Mouse (Mus musculus) embryo, embryonic 11.5 days (tissue): Measurements from ENCODE around the gene H2-Ab1.

ENCODE experiments used
- DNase-seq: peaks from one replicate; pipeline ENCODE4 v3.0.0-alpha.2; 2012; ENCODE audit warnings: low read depth, low spot score

Gene H2-Ab1

DNA sequence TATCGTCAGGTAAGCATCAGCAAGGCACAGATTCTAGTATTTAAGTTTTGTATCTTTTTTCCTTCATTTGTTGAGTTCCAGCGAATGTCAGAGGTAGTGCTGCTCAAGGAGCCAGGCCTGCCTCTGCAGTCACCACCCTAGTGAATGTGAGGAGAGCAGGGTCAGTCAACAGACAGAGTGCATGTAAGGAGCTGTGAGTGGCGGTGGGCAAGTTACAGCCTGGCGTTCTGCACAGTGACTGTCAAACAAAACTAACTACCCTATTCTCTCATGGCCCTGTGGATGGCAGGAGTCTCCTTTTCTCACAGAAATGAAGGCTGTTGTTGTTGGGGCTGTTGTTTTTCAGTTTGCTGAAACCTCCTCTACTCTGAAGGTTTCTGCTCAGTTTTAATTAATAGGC lies 27.9 kb downstream of the H2-Ab1 start:
- DNase-seq: no peak

DNA sequence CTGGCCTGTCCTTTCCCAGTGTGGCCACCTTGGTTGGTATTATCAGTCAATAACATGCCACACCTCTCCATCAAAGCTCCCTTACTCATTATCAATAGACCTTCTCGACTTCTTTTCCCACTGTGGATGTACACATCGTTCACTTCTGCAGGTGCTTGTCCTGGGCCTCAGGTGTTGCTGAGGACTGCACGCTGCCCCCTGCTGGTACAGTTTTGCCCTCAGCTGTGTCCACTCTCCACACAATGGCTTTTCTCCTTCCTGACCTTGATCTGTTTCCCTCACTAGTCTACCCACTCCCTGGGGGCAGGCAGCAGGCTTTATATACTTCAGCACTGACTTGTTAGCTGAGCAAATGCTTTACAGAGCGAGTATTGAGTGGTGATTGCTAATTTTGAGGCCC lies 28.4 kb downstream of the H2-Ab1 start:
- DNase-seq: no peak

DNA sequence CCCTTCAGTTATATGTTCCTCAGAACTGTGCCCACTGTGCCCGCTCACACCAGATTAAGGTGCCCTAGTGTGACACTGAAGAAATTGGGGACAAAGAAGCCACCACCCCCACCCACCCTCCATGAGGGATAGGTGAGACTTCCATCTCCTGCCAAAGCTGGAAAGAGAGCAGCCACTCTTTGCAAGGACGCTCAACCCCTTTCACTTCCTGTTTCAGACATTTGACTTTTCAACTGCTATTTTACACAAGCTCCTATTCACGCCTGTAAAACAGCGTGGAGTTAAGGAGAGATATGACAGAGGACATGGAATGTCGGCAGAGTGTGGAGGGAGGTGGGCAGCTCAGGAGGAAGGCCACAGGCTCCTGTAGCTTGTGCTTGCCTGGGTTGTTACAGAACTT lies 29.0 kb downstream of the H2-Ab1 start:
- no peak for DNase-seq

DNA sequence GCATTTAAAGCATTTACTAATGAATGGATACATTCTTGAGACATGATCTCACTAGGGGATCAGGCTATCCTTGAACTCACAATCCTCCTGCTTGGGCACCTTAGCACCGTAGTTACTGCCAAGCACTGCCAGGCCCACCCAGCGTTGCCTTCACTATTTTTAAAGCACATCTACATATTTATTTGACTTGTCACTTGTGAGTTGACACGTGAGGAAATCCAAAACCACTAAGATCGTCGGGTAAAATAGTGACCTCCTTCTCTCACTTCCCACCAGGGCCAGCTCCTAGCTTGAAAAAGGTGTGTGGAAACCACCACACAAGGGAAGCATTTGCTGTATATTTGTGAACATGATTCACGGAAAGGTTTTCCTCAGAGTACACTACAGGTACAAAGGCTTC lies 29.5 kb downstream of the H2-Ab1 start:
- DNase-seq: no peak

DNA sequence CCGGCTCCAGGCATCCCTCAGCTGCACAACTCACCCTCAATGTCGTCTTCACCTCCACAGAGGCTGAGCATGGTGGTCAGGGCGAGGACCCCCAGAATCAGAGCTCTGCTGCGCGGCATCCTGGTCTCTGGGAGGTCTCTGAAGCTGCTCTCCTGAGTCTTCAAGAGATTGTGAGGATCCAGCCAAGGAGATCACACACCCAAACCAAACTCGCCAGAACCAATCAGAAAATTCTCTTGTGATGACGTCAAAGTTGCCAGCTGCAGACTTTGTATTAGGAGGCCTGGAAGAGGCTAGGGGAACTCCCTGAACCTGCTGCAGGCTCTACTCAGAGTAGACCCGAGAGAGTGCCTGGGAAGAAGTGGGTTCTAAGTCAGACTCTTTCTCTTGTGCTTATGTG lies 30.2 kb downstream of the H2-Ab1 start, which contains the start of gene H2-Aa:
H2-Aa (minus strand) TSS at position 176 of the 400 bp plus-strand sequence.
- peak; percentile 72 for DNase-seq

DNA sequence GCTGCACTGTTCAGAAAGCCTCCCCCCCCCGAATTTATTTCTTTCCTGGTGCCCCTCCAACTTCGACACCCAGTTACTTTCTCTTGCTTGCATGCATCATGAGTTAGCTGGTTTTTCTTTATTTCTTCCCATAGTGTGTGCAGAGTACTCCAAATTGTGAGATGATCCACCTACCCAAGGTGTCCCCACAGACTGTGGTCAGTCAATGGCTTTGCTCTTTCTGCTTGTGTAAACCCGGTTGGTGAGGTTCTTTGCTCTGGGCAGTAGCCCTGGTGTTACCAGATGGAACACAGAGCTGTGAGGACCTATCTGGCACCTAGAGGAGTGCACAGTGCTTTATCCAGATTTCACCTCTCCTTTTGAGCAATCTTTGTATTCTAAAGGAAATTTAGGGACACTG lies 30.6 kb downstream of the H2-Ab1 start:
- DNase-seq: no peak

DNA sequence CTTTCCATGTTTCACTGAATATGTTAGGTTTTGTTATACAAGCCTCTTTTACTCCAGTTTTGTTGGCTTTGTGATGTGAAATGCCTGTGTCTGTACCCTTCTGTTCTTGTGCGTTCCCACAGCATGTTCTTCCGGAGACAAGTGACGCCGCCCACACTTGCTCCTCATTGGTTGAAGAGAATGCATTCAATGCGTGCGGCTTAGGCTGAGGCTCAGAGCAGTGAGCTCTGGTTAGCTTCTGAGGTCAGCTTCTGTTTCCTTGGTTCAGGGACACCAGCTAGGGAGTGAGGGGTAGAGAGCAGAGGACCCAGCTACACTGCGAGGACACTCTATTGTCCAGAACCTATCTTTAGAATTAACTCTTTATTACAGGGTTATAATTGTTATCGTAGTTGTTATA lies 34.1 kb downstream of the H2-Ab1 start:
- DNase-seq: peak; percentile 83

DNA sequence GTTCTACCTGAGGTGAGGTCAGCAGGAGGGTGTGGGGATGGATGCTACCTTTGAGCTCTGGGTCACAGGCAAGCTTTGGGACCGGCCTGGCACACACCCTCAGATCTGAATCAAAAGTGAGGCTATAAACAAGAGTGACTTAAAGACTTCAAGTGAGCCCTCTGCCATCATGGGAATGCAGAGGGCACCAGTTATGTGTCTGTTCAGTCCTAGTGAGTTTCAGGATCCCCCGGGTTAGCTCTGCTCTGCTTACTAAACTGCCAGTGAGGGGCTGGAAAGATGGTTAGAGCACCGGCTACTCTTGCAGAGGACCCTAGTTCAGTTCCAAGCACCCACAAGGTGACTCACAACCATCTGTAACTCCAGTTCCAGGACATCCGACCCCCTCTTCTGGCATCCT lies 35.1 kb downstream of the H2-Ab1 start:
- DNase-seq: no peak

DNA sequence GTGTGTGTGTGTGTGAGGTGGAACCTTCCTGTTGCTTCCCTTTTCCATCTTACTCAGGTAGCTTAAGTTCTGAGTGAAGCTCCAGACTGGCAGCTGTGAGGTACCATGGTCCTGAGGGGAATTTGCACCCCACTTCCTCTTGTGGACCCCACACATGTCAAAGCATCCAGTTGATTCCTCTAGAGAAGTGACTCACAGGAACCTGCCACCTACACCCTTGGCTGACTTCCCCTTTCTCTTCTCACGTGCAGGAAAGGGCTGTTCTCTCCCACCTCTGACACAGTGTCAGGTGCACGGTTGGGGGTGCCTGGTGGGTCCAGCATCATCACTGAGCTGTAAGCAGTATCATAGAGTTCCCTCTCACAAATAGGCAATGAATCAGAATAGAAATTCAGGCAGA lies 36.0 kb downstream of the H2-Ab1 start:
- no peak for DNase-seq

DNA sequence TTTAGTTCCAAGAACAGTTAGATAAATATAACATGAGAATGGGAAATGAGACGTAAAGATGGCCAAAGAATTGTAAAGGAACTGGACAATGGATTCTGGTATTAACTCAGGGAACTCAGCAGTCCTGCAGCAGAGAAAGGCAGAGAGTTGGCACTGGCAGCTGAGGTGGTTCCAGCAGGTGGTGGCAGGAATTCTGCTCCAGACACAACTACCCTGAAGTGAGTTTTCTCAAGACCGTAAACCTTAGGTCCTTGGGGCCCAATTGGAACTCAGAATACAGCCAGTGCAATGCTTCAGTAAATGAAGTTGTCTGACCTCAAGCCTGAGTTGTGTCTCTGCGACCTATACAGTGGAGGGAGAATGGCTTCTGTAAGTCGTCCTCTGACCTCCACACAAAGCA lies 36.8 kb downstream of the H2-Ab1 start:
- DNase-seq: no peak

DNA sequence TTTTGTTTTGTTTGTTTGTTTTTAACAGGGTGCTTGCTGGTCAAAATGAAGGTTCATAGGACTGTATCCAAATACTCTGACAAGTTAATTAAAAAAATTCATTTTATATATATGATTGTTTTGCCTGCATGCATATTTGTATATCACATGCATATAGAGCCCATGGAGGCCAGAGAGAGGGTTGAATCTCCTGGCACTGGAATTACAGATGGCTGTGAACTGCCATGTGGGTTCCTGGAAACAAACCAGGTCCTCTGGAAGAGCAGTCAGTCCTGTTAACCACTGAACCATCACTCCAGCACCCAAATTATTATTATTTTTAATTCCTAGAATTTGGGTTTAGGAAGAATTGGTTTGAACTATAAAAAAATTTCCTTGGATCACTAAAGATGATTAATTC lies 37.8 kb downstream of the H2-Ab1 start:
- no peak for DNase-seq

DNA sequence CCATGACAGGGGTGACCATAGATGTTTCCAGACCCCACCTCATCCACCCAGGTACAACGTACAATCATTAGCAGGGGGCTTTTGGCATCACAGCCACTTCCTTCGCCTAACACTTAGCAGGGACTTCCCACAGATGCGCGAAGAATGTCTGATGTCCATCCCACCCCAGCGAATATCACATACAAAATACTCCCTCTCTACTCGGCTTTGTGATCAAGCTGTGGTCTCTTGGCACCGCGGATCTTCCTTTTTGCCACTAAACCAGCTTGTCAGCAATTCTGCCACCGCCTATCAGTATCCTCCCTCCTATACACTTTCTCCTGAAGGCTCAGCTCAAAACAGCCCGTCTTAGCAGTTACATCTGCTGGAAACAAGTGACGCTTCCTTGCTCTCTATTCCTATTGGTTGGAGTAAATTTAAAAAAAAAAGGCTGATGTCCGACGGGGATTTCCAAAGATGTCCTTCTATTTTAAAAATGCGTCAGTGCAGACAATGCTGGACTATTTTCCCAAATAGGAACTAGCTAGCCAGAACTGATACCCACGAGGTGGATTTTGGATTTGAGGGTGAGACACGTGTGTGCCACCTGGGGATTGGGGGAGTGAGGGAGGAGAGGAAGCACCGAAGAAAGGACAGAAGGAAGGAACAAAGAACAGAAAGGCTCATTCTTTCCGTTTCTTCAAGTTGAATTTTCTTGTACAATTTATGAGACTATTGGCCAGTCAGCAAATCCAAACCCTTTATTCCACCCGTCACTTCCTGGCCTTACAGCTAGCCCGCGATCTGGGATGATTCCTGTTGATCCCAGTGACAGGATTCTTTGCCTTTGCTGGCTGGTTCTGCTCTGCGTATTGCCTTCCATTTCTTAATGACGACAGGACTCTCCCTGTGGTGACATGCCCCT lies 38.7 kb downstream of the H2-Ab1 start:
- DNase-seq: peak; percentile 59

DNA sequence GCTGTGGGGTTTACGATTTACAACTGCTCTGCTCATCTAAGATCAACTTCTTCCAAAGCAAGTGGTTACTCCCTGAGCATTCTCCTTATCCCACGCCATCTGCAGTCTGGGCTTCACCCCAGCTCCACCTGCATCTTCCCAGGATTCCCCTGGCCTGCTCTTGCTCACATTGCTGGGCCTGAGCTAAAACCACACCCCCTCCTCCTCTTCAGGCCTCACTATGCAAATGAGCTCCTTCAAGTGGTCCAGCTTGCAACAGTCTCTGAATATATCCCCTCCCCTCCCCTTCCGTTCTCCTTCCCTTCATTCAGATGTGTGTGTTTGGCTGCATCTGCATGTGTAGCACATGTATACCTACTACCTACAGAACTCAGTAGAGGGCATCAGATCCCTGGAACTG lies 41.9 kb downstream of the H2-Ab1 start:
- no peak for DNase-seq

DNA sequence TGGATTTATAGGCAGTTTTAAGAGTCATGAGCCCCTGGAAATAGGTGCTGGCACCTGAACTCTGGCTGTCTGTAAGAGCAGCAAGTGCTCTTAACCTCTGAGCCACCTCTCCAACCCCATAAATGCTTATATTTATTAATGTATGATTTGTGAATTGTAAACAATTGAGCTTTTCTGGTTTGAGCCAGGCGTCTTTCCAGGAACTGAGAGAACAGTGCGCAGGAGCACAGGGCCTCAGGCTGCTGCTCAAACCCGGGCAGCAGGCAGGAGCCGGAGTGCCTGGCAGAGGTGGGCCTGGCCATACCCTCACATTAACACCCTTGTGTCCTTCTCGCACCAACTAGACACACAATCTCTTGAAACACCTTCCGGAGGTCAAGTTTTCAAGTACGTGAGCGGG lies 42.6 kb downstream of the H2-Ab1 start:
- no peak for DNase-seq

DNA sequence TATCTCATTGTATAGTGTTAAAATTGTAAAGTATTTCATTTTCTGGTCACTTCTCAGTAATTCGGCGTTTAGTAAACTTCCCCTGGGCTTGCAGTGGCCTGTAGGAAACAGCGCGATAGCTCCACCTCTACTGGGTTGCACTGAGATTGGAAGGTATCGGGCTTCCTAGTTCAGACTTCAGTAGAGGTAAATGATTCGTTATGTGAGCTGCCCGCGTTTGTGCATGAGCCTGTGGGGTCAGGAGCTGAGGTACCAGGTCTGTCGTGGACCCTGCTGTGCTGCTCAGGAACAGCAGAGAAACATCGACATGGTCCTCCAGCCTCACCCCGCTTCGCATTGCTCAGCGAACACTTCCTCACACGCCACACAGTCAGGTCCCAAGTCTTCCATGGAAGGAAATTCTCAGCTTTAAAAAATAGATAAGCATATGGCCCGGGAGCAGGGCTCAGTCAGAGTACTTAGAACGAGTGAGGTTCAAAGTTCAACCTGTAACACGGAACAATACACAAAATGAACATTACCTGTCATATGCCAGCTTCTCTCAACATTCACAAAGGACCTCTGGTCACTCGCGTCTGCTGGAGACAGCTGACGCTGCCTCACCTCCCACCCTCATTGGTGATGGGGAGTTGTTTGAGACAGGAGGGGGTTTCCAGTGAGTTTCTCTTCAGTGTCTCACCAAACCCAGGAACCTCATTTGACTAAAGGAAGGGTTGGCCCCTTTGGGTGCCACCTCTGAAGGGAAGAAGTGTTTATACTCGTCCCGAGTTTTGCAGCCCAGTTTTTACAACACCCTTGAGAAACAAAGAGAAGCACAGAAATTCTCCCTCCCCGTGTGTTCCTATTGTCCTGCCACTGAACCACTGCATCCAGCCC lies 43.4 kb downstream of the H2-Ab1 start:
- DNase-seq: no peak

DNA sequence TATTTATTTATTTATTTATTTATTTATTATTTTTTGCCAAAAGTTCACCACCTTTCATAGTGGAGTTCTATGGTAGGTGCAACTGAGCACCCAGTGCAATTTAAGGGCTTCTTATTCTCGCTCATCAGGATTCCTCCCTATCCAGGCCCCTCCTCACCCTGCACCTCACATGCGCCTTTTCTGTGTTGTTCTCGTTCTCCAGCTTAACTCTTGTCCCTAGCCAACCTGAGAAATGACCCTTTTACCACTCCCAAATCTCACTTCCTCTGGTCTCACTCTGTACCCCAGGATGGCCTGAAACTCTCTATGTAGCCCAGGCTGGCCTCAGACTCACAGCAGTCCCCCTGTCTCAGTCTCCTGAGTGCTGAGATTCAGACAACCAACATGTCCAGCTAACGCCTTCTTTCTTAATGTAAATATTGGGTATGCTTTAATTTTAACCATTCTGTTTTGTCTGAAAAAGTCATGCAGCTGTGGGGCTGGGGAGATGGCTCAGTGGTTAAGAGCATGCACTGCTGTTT lies 44.2 kb downstream of the H2-Ab1 start:
- no peak for DNase-seq

DNA sequence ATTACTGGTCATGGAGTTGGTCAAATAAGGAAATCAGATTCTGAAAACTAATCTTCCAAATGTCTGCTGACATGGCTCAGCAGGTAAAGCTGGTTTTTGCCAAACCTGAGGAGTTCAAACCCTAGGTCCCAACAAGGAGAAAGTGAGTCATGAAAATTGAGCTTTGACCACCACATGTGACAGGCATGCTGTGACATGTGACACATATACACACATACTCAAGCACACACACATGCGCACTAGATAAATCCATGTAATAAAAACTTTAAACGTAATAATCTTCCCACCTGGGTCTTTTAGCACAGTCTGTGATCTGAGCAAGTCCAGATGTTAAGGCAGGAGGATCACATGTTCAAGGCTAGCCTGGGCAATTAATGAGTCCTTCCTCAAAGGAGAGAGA lies 46.3 kb downstream of the H2-Ab1 start:
- no peak for DNase-seq

DNA sequence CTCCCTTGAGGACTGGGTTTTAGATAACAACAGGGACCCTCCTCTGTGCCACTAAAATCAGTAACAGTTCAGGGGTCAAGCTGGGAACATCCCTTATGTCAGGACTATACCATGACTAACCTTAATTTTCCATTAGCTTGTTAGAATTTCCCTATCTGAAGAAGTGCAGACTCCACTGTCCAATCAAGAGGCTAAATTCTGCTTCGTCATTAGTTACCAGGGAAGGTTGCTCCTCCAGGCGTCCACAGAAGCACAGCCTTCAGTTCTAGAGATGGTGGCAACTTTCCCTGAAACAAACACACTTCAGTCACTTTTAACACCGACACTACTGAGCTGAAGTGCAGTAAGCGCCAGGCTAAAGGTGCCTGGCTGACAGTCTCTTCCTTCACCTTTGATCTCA lies 47.3 kb downstream of the H2-Ab1 start:
- peak; percentile 52 for DNase-seq

DNA sequence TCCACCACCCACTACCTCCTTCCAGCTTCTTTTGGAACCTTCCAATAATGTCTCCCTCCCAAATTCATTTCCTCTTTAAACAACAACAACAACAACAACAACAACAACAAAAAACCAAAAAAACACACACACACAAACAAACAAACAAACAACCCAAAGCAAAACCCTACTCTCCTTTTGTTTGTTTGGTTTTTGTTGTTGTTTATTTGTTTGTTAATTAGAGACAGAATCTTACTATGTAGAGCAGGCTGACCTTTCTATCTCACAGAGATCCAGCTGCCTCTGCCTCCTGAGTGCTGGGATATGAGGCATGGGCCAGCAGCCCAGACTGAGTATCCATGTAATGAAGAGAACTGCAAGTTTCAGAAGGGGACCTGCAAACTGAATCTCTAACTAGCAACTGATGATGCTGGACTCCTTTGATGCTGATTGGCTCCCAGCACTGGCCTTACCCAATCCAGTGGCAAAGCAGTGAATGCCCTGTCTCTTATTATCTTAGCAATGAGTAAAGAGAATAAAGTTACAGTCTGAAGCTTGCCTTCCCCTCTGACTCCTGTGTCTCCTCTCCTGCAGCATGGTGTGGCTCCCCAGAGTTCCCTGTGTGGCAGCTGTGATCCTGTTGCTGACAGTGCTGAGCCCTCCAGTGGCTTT lies 48.0 kb downstream of the H2-Ab1 start, which contains the start of gene H2-Eb1:
H2-Eb1 (plus strand) TSS at position 488 of the 651 bp plus-strand sequence.
- DNase-seq: peak; percentile 71

DNA sequence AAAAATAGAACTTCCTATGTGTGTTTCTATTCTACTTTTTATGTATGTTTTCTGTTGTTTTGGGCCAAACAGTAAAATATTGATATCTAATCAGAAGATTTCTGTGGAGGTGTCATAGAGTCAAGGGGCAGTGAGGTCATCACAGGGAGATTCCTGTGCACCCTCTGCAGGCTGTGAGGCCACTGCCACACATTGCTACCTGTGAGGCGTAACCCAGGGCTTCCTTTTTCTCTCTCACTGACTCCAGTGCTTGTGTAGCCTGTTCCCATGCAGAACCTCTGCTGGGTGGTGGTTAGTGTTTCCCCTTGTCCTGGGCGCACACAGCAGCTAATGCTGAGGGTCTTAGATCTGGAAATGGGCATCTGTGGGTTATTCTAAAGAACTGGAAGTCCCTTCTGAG lies 48.9 kb downstream of the H2-Ab1 start:
- no peak for DNase-seq

DNA sequence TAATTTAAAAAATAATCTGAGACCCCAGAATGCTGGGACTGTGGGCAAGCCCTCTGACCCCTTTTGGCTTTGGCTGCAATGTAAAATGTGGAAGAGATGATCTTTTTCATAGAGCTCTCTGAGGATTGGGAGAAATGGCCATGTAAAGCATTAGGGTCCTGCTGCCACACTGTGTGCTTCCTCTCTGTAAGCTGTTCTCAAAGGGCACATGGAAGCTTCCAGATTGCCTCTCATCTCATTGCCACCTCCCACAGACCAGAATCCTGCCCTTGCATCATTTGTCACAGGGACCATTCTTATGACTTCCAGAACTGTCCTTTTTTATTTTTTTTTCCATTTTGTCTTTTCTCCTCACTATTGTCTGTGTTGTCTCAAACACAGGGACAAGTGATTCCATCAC lies 49.7 kb downstream of the H2-Ab1 start:
- no peak for DNase-seq

DNA sequence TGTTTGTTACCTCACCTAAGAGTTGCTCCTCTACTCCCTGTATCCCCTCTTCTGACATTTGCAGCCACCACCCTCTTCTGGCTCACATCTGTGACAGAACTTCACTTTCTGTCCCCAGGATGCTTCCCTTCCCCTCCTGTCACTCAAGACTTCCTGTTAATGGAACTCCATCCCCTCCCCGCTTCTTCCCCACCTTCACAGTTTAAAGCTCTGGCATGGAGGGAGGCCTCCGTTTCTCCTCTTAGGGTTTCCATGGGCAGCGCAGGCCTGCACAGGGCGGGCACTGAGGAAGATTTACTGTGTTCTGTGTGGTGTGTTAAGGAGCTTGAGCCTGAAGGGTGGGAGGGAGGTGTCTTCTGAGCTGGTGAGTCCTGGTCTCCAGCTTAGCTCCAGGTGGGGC lies 50.7 kb downstream of the H2-Ab1 start:
- DNase-seq: no peak
